Mouse (Mus musculus) MEL (cell line): Measurements from ENCODE around the gene Syt6.

Experiments
- CHD1 ChIP-seq: IDR thresholded peaks from 2 replicates; pipeline ENCODE4 v1.6.1; 2012; ENCODE audit warnings: low read depth, mild to moderate bottlenecking, inconsistent platforms, low read length, improper control_type of control experiment
- CTCF ChIP-seq, 3 experiments: IDR thresholded peaks in 2 of 3; conservative IDR thresholded peaks in 1 of 3; 2 replicates each; pipeline ENCODE4 v1.5.1; 2011 to 2012; ENCODE audit warnings: low read length in 3 of 3, low read depth in 2 of 3, mild to moderate bottlenecking in 2 of 3, improper control_type of control experiment in 1 of 3, inconsistent platforms in 1 of 3, mixed read lengths in 1 of 3, moderate library complexity in 1 of 3; ENCODE audit not compliant: control insufficient read depth in 1 of 3, insufficient read depth in 1 of 3, poor library complexity in 1 of 3, severe bottlenecking in 1 of 3
- E2F4 ChIP-seq: IDR thresholded peaks from 2 replicates; pipeline ENCODE4 v1.6.1; 2011; ENCODE audit warnings: low read depth, low read length, improper control_type of control experiment, borderline replicate concordance
- ELF1 ChIP-seq: IDR thresholded peaks from 2 replicates; pipeline ENCODE4 v1.6.1; 2014; ENCODE audit warnings: low read depth, mild to moderate bottlenecking, inconsistent platforms, low read length, improper control_type of control experiment, moderate library complexity
- EP300 ChIP-seq, 2 experiments: IDR thresholded peaks; 2 replicates each; pipeline ENCODE4 v1.6.1; 2011; ENCODE audit warnings: improper control_type of control experiment in 2 of 2, low read length in 2 of 2, low read depth in 1 of 2, mild to moderate bottlenecking in 1 of 2
- KAT2A ChIP-seq: conservative IDR thresholded peaks from 2 replicates; pipeline ENCODE4 v1.6.1; 2012; ENCODE audit warnings: low read depth, low read length, improper control_type of control experiment, inconsistent platforms
- MAX ChIP-seq: IDR thresholded peaks from 2 replicates; pipeline ENCODE4 v1.6.1; 2011; ENCODE audit warnings: low read length, improper control_type of control experiment
- MXI1 ChIP-seq: IDR thresholded peaks from 2 replicates; pipeline ENCODE4 v1.6.1; 2011; ENCODE audit warnings: mild to moderate bottlenecking, low read depth, low read length, improper control_type of control experiment
- POLR2AphosphoS2 ChIP-seq: IDR thresholded peaks from 2 replicates; pipeline ENCODE4 v1.6.1; 2011; ENCODE audit warnings: low read length, improper control_type of control experiment
- RAD21 ChIP-seq: IDR thresholded peaks from 2 replicates; pipeline ENCODE4 v1.6.1; 2011; ENCODE audit warnings: mild to moderate bottlenecking, low read depth, low read length, improper control_type of control experiment
- RCOR1 ChIP-seq: IDR thresholded peaks from 2 replicates; pipeline ENCODE4 v1.6.1; 2012; ENCODE audit warnings: low read depth, mild to moderate bottlenecking, inconsistent platforms, low read length, improper control_type of control experiment
- SIN3A ChIP-seq: IDR thresholded peaks from 2 replicates; pipeline ENCODE4 v1.6.1; 2012; ENCODE audit warnings: low read length, improper control_type of control experiment, inconsistent platforms
- ZC3H11A ChIP-seq: IDR thresholded peaks from 2 replicates; pipeline ENCODE4 v1.6.1; 2012; ENCODE audit warnings: low read depth, mild to moderate bottlenecking, inconsistent platforms, low read length, improper control_type of control experiment
- ZKSCAN1 ChIP-seq: IDR thresholded peaks from 2 replicates; pipeline ENCODE4 v1.6.1; 2012; ENCODE audit warnings: low read depth, mild to moderate bottlenecking, inconsistent platforms, low read length, improper control_type of control experiment, moderate library complexity

GRCm38 (mm10) chr3:103575156-103575892 is at the start of gene Syt6:
- TF ChIP-seq ZKSCAN1 = no peak
- no peak for TF ChIP-seq E2F4
- TF ChIP-seq POLR2AphosphoS2 = no peak
- no peak for TF ChIP-seq RAD21
- no peak for TF ChIP-seq RCOR1
- TF ChIP-seq SIN3A = no peak
- no peak for TF ChIP-seq ZC3H11A
- TF ChIP-seq CTCF (IDR thresholded peaks at IDR 0.05 in 2 of 3, conservative IDR thresholded peaks at IDR 0.05 in 1 of 3; ENCODE audit: control insufficient read depth in 1 of 3, insufficient read depth in 1 of 3, low read depth in 2 of 3, low read length in 3 of 3, poor library complexity in 1 of 3, severe bottlenecking in 1 of 3) = no peak
- no peak for TF ChIP-seq KAT2A
- TF ChIP-seq CHD1 = no peak
- no peak for TF ChIP-seq EP300 (IDR thresholded peaks at IDR 0.05; ENCODE audit: low read depth in 1 of 2, low read length in 2 of 2)
- TF ChIP-seq ELF1 = no peak
- TF ChIP-seq MAX = no peak
- no peak for TF ChIP-seq MXI1
